Mouse (Mus musculus) forebrain, embryonic 12.5 days (tissue): ENCODE measurements around the gene Samd3. TPM values are rescaled to one million over a fixed set of nuclear protein-coding genes. Genes with fewer than 3 reads are reported as not detected.

Experiments used
- ATAC-seq: fragments of 200-750 bp; cut with Nextera tagmentation; 2 replicates; pipeline ENCODE4 v1.8.0; 2017; ENCODE audit warnings: moderate TSS enrichment; ENCODE audit not compliant: low FRiP score
- H3K27ac ChIP-seq: fragments of 300-500 bp; sonication (generic); 2 replicates; pipeline ENCODE4 v1.5.1; 2016; ENCODE audit warnings: mild to moderate bottlenecking
- H3K27me3 ChIP-seq: fragments of 300-500 bp; sonication (generic); 2 replicates; pipeline ENCODE4 v1.6.1; 2016; ENCODE audit warnings: mild to moderate bottlenecking
- H3K36me3 ChIP-seq: fragments of 300-500 bp; sonication (generic); replicated peaks from 2 replicates; pipeline ENCODE4 v1.6.1; 2016; ENCODE audit warnings: mild to moderate bottlenecking
- H3K4me1 ChIP-seq: fragments of 300-500 bp; sonication (generic); 2 replicates; pipeline ENCODE4 v1.6.1; 2016
- H3K4me2 ChIP-seq: fragments of 300-500 bp; sonication (generic); 2 replicates; pipeline ENCODE4 v1.6.1; 2016; ENCODE audit warnings: mild to moderate bottlenecking, moderate library complexity
- H3K4me3 ChIP-seq: fragments of 300-500 bp; sonication (generic); replicated peaks from 2 replicates; pipeline ENCODE4 v1.5.1; 2016; ENCODE audit warnings: mild to moderate bottlenecking
- H3K9ac ChIP-seq: fragments of 300-500 bp; sonication (generic); 2 replicates; pipeline ENCODE4 v1.6.1; 2016; ENCODE audit warnings: mild to moderate bottlenecking
- H3K9me3 ChIP-seq: fragments of 300-500 bp; sonication (generic); 2 replicates; pipeline ENCODE4 v1.6.1; 2016
- WGBS: fragments of 180-500 bp; shearing (Covaris S2); methylation state at CpG from one replicate; pipeline ENCODE4 v1.1.7; 2016; 5-methylcytosine and 5-hydroxymethylcytosine counted together
- polyA plus RNA-seq: library from polyadenylated mRNA; unstranded; fragments of >200 nt; fragmentation: Nextera tagmentation; extraction: Ambion mirVana; gene quantifications from 2 replicates; pipeline ENCODE4 v1.2.1, GENCODE M21; 2016

The Samd3 gene
- 19.9 and 20.3 TPM in 2 replicates for polyA plus RNA-seq

- Histone ChIP-seq H3K4me1 (no peaks in the 10 kb centered on the region), H3K36me3 (no peaks in the 10 kb centered on the region), H3K9ac (no peak within 1 kb of the TSS), H3K4me2 (no peak within 1 kb of the TSS), H3K9me3 (no peaks in the 10 kb centered on the region), H3K27me3 (no peaks in the 10 kb centered on the region), H3K4me3 (no peak within 1 kb of the TSS), H3K27ac (no peak within 1 kb of the TSS)
- 73% methylated on average over 4 of the region's 4 CpGs for WGBS
- no peak for ATAC-seq
Observed at GRCm38 (mm10) chr10:26229488-26229887, at the start of gene Samd3. Gene Samd3 (plus strand): TSS chr10:26229707.

GRCm38 (mm10) chr10:26185289-26185688, 44.2 kb upstream of the Samd3 start:
- WGBS, result 89% methylated on average over 5 of the region's 5 CpGs

GRCm38 (mm10) chr10:26190811-26191210, 38.7 kb upstream of the Samd3 start:
- H3K36me3 ChIP-seq, result no peaks in the 10 kb centered on the region
- no peak overlapping the region for H3K4me3 ChIP-seq
- H3K4me1 ChIP-seq, result no peaks in the 10 kb centered on the region
- H3K9me3 ChIP-seq, result no peaks in the 10 kb centered on the region
- no peaks in the 10 kb centered on the region for H3K27me3 ChIP-seq
- H3K9ac ChIP-seq, result no peak overlapping the region
- no peak overlapping the region for H3K4me2 ChIP-seq
- H3K27ac ChIP-seq, result 0 out of 2 replicates have a peak overlapping the region, but pooled peaks have one; percentile 8
- no peak for ATAC-seq

More at GRCm38 (mm10) chr10:26185289-26185688, 44.2 kb upstream of the Samd3 start:
- no peak overlapping the region for H3K4me2 ChIP-seq
- no peak overlapping the region for H3K9ac ChIP-seq
- H3K36me3 ChIP-seq, result no peaks in the 10 kb centered on the region
- no peak for ATAC-seq
- H3K4me1 ChIP-seq, result no peaks in the 10 kb centered on the region
- H3K9me3 ChIP-seq, result no peaks in the 10 kb centered on the region
- no peak overlapping the region for H3K4me3 ChIP-seq
- H3K27me3 ChIP-seq, result no peaks in the 10 kb centered on the region
- H3K27ac ChIP-seq, result no peak overlapping the region

- no peaks in the 10 kb centered on the region for H3K4me1 ChIP-seq
- H3K9me3 ChIP-seq, result no peaks in the 10 kb centered on the region
- ATAC-seq, result no peak
- H3K27me3 ChIP-seq, result 0 out of 2 replicates have a peak, but pooled peaks cover 3% of the 10 kb centered on the region
- no peak overlapping the region for H3K4me2 ChIP-seq
- no peak overlapping the region for H3K9ac ChIP-seq
- no peaks in the 10 kb centered on the region for H3K36me3 ChIP-seq
- no peak overlapping the region for H3K27ac ChIP-seq
- 86% methylated on average over 1 of the region's 1 CpGs for WGBS
- no peak overlapping the region for H3K4me3 ChIP-seq
Observed at GRCm38 (mm10) chr10:26194892-26195291, 34.6 kb upstream of the Samd3 start.

GRCm38 (mm10) chr10:26202708-26203368, 26.7 kb upstream of the Samd3 start:
- no peak overlapping the region for H3K4me3 ChIP-seq
- no peak overlapping the region for H3K4me2 ChIP-seq
- H3K9ac ChIP-seq, result no peak overlapping the region
- no peaks in the 10 kb centered on the region for H3K4me1 ChIP-seq
- H3K9me3 ChIP-seq, result no peaks in the 10 kb centered on the region
- H3K36me3 ChIP-seq, result no peaks in the 10 kb centered on the region
- 0 out of 2 replicates have a peak, but pooled peaks cover 3% of the 10 kb centered on the region for H3K27me3 ChIP-seq
- ATAC-seq, result no peak
- H3K27ac ChIP-seq, result no peak overlapping the region
- WGBS, result 89% methylated on average over 9 of the region's 9 CpGs

- ATAC-seq, result no peak
Observed at GRCm38 (mm10) chr10:26220729-26221128, 8.8 kb upstream of the Samd3 start.

GRCm38 (mm10) chr10:26226241-26226640, 3.3 kb upstream of the Samd3 start:
- H3K27me3 ChIP-seq, result no peaks in the 10 kb centered on the region
- H3K27ac ChIP-seq, result no peak overlapping the region
- ATAC-seq, result no peak
- no peaks in the 10 kb centered on the region for H3K36me3 ChIP-seq
- H3K9ac ChIP-seq, result no peak overlapping the region
- no peak overlapping the region for H3K4me3 ChIP-seq
- no peaks in the 10 kb centered on the region for H3K9me3 ChIP-seq
- 91% methylated on average over 5 of the region's 5 CpGs for WGBS
- no peak overlapping the region for H3K4me2 ChIP-seq
- no peaks in the 10 kb centered on the region for H3K4me1 ChIP-seq

More at GRCm38 (mm10) chr10:26220729-26221128, 8.8 kb upstream of the Samd3 start:
- Histone ChIP-seq H3K9ac (no peak overlapping the region), H3K4me1 (no peaks in the 10 kb centered on the region), H3K27me3 (no peaks in the 10 kb centered on the region), H3K9me3 (no peaks in the 10 kb centered on the region), H3K4me2 (no peak overlapping the region), H3K4me3 (no peak overlapping the region), H3K27ac (no peak overlapping the region), H3K36me3 (no peaks in the 10 kb centered on the region)
- WGBS, result 77% methylated on average over 4 of the region's 4 CpGs

GRCm38 (mm10) chr10:26226734-26227133, 2.8 kb upstream of the Samd3 start:
- H3K4me2 ChIP-seq, result no peak overlapping the region
- no peak for ATAC-seq
- H3K4me1 ChIP-seq, result no peaks in the 10 kb centered on the region
- no peaks in the 10 kb centered on the region for H3K36me3 ChIP-seq
- WGBS, result 76% methylated on average over 2 of the region's 2 CpGs
- no peak overlapping the region for H3K4me3 ChIP-seq
- H3K9ac ChIP-seq, result no peak overlapping the region
- H3K27me3 ChIP-seq, result no peaks in the 10 kb centered on the region
- H3K27ac ChIP-seq, result 0 out of 2 replicates have a peak overlapping the region, but pooled peaks have one; percentile 9
- no peaks in the 10 kb centered on the region for H3K9me3 ChIP-seq

GRCm38 (mm10) chr10:26228187-26228586, 1.3 kb upstream of the Samd3 start:
- Histone ChIP-seq H3K4me1 (no peaks in the 10 kb centered on the region), H3K4me3 (no peak overlapping the region), H3K9me3 (no peaks in the 10 kb centered on the region), H3K27ac (no peak overlapping the region), H3K36me3 (no peaks in the 10 kb centered on the region), H3K27me3 (no peaks in the 10 kb centered on the region), H3K9ac (no peak overlapping the region), H3K4me2 (no peak overlapping the region)
- ATAC-seq, result peak; percentile 69; the same call in 1 of the 2 replicates

- no peak for ATAC-seq
- Histone ChIP-seq H3K4me2 (no peak overlapping the region), H3K4me3 (no peak overlapping the region), H3K4me1 (no peaks in the 10 kb centered on the region), H3K27me3 (no peaks in the 10 kb centered on the region), H3K27ac (no peak overlapping the region), H3K9ac (no peak overlapping the region), H3K36me3 (no peaks in the 10 kb centered on the region), H3K9me3 (no peaks in the 10 kb centered on the region)
- WGBS, result 89% methylated on average over 3 of the region's 3 CpGs
Observed at GRCm38 (mm10) chr10:26232071-26232653, 2.7 kb downstream of the Samd3 start.

GRCm38 (mm10) chr10:26238559-26238958, 9.1 kb downstream of the Samd3 start:
- Histone ChIP-seq H3K4me1 (no peaks in the 10 kb centered on the region), H3K27me3 (no peaks in the 10 kb centered on the region), H3K27ac (no peak overlapping the region), H3K4me2 (no peak overlapping the region), H3K4me3 (no peak overlapping the region), H3K36me3 (no peaks in the 10 kb centered on the region), H3K9ac (no peak overlapping the region), H3K9me3 (no peaks in the 10 kb centered on the region)
- no peak for ATAC-seq
- WGBS, result 55% methylated on average over 4 of the region's 4 CpGs

- H3K27ac ChIP-seq, result no peak overlapping the region
- H3K4me1 ChIP-seq, result no peaks in the 10 kb centered on the region
- no peaks in the 10 kb centered on the region for H3K9me3 ChIP-seq
- no peaks in the 10 kb centered on the region for H3K36me3 ChIP-seq
- WGBS, result 81% methylated on average over 1 of the region's 1 CpGs
- no peak overlapping the region for H3K4me2 ChIP-seq
- H3K4me3 ChIP-seq, result no peak overlapping the region
- ATAC-seq, result no peak
- H3K9ac ChIP-seq, result no peak overlapping the region
- no peaks in the 10 kb centered on the region for H3K27me3 ChIP-seq
Observed at GRCm38 (mm10) chr10:26239090-26239489, 9.6 kb downstream of the Samd3 start.

- no peaks in the 10 kb centered on the region for H3K27me3 ChIP-seq
- no peak overlapping the region for H3K27ac ChIP-seq
- WGBS, result 89% methylated on average over 3 of the region's 3 CpGs
- no peaks in the 10 kb centered on the region for H3K4me1 ChIP-seq
- H3K9ac ChIP-seq, result no peak overlapping the region
- no peak overlapping the region for H3K4me3 ChIP-seq
- no peak overlapping the region for H3K4me2 ChIP-seq
- no peaks in the 10 kb centered on the region for H3K36me3 ChIP-seq
- no peaks in the 10 kb centered on the region for H3K9me3 ChIP-seq
- no peak for ATAC-seq
Observed at GRCm38 (mm10) chr10:26243203-26243602, 13.7 kb downstream of the Samd3 start.
